In the genomic region with DNA sequence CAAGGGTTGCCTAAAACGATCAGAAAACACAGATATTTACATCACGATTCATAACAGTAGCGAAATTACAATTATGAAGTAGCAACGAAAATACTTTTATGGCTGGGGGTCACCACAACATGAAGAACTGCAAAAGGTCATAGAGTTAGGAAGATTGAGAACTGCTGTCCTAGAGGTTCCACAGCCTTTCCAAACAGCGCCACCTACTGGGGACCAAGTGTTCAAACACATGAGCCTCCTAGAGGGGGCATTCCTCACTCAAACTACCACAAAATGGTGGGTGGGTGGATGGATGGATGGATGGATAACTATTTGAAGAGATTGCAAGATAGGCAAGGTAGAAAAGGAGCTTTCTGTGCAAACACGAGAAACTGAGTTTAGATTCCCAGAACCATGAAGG, we compare ENCODE assay signal across 11 mouse cellular contexts.
DNase-seq lines count a peak whose midpoint lies in the region; ATAC-seq lines count a peak whose summit lies in the region.
"Had no signal": no experiment of that assay in that cellular context is flagged by ENCODE, and none has a peak within 500 bp of the region (broad histone marks: within the 10 kb centered on the region; RNA-seq: fewer than 3 reads in every experiment).

No protein-coding gene starts in this region.

- H3K36me3 ChIP-seq in hindbrain, embryonic 11.5 days (ENCODE audit: control insufficient read depth, insufficient read depth, low read length), result no peaks in the 10 kb centered on the region
- no peaks in the 10 kb centered on the region for H3K36me3 ChIP-seq in hindbrain, embryonic 16.5 days (ENCODE audit: control insufficient read depth, insufficient read depth, low read length)
- H3K36me3 ChIP-seq: limb, embryonic 13.5 days had no signal

- no peak overlapping the region for H3K27ac ChIP-seq in hindbrain, embryonic 11.5 days (ENCODE audit: low read depth, low read length)
- no peak overlapping the region for H3K27ac ChIP-seq in hindbrain, embryonic 16.5 days (ENCODE audit: low read depth, low read length)
- H3K27ac ChIP-seq: limb, embryonic 13.5 days had no signal

- 92% methylated on average over 6 of the region's 6 CpGs for WGBS in hindbrain, embryonic 11.5 days
- WGBS in hindbrain, embryonic 16.5 days, result 91% methylated on average over 6 of the region's 6 CpGs

- ATAC-seq in hindbrain, embryonic 11.5 days (ENCODE audit: low FRiP score), result no peak
- no peak for ATAC-seq in hindbrain, embryonic 16.5 days

- H3K4me2 ChIP-seq in hindbrain, embryonic 11.5 days (replicated peaks; ENCODE audit: low read depth, low read length), result no peak overlapping the region
- H3K4me2 ChIP-seq in hindbrain, embryonic 16.5 days (ENCODE audit: low read length), result no peak overlapping the region
- H3K4me2 ChIP-seq: limb, embryonic 13.5 days had no signal

- H3K27me3 ChIP-seq in hindbrain, embryonic 11.5 days (ENCODE audit: control insufficient read depth, insufficient read depth, low read length), result no peaks in the 10 kb centered on the region
- H3K27me3 ChIP-seq in hindbrain, embryonic 16.5 days (replicated peaks; ENCODE audit: control insufficient read depth, insufficient read depth, low read length), result no peaks in the 10 kb centered on the region
- H3K27me3 ChIP-seq: limb, embryonic 13.5 days had no signal

- H3K4me3 ChIP-seq in hindbrain, embryonic 11.5 days (ENCODE audit: low read depth, low read length), result no peak overlapping the region
- no peak overlapping the region for H3K4me3 ChIP-seq in hindbrain, embryonic 16.5 days (ENCODE audit: low read length)
- H3K4me3 ChIP-seq: limb, embryonic 13.5 days had no signal

- H3K9ac ChIP-seq in hindbrain, embryonic 11.5 days (ENCODE audit: low read depth, low read length), result no peak overlapping the region
- no peak overlapping the region for H3K9ac ChIP-seq in hindbrain, embryonic 16.5 days (ENCODE audit: low read depth, low read length)
- H3K9ac ChIP-seq: limb, embryonic 13.5 days had no signal

- H3K9me3 ChIP-seq in hindbrain, embryonic 11.5 days (ENCODE audit: control insufficient read depth, low read length), result no peaks in the 10 kb centered on the region
- no peaks in the 10 kb centered on the region for H3K9me3 ChIP-seq in hindbrain, embryonic 16.5 days (ENCODE audit: control insufficient read depth, low read length)
- H3K9me3 ChIP-seq: limb, embryonic 13.5 days had no signal

- peak; percentile 27 for DNase-seq in hindbrain, embryonic 11.5 days (ENCODE audit: low spot score)
- DNase-seq in thymus, postnatal 4 days, result peak; percentile 34
- DNase-seq in thymus, postnatal 25 days, result no peak
- DNase-seq in forelimb bud, embryonic 11.5 days (ENCODE audit: low read depth, low spot score), result peak; percentile 20
- no peak for DNase-seq in frontal cortex, postnatal 14 days (ENCODE audit: low spot score in 2 of 2)
- no peak for DNase-seq in kidney, adult 8-10 months
- DNase-seq in adipocyte (ENCODE audit: low spot score), result no peak
- DNase-seq: gastrocnemius, postnatal 25 days; kidney, adult 11 months had no signal

- no peaks in the 10 kb centered on the region for H3K4me1 ChIP-seq in hindbrain, embryonic 11.5 days (replicated peaks; ENCODE audit: control insufficient read depth, insufficient read depth, low read length)
- H3K4me1 ChIP-seq in hindbrain, embryonic 16.5 days (ENCODE audit: control insufficient read depth, insufficient read depth, low read depth, low read length), result no peaks in the 10 kb centered on the region

Comparison
In these comparisons a context has a peak if more than half of its experiments do, and no peak if none do; other contexts are left out.
1. DNase-seq: peak in hindbrain, embryonic 11.5 days (single experiment), thymus, postnatal 4 days (single experiment) and forelimb bud, embryonic 11.5 days (single experiment); none in thymus, postnatal 25 days (single experiment), frontal cortex, postnatal 14 days (0 of 2), kidney, adult 8-10 months (0 of 2) and adipocyte (single experiment).